Mouse (Mus musculus): ENCODE measurements around the gene Itga6. TPM values are rescaled to one million over a fixed set of nuclear protein-coding genes. Genes with fewer than 3 reads are reported as not detected.
A peak's percentile ranks its signal among the peaks of the same experiment; 100 is the strongest.

Itga6 gene
- polyA plus RNA-seq, 1 experiment from 2014 or later = 6.7 TPM

GRCm38 (mm10) chr2:71767019-71767610 is 21.7 kb downstream of the Itga6 start:
- H3K4me3 ChIP-seq (replicated peaks) = no peak overlapping the region
- DNase-seq (no peak), ATAC-seq (ENCODE audit: low read depth) (no peak)
- H3K4me1 ChIP-seq (replicated peaks) = peaks cover 5% of the 10 kb centered on the region; the same call in 1 of the 2 replicates
- no peak overlapping the region for H3K9ac ChIP-seq
- WGBS (ENCODE audit: insufficient replicate concordance) = 77% methylated on average over 6 of the region's 6 CpGs
- no peaks in the 10 kb centered on the region for H3K36me3 ChIP-seq
- no peak overlapping the region for H3K27ac ChIP-seq
- H3K27me3 ChIP-seq = no peaks in the 10 kb centered on the region
- no peaks in the 10 kb centered on the region for H3K9me3 ChIP-seq (replicated peaks)
- H3K4me2 ChIP-seq = no peak overlapping the region

- Histone ChIP-seq H3K4me2 (no peak overlapping the region), H3K9me3 (replicated peaks) (no peaks in the 10 kb centered on the region), H3K27ac (no peak overlapping the region), H3K36me3 (no peaks in the 10 kb centered on the region), H3K4me3 (replicated peaks) (no peak overlapping the region), H3K9ac (no peak overlapping the region), H3K27me3 (no peaks in the 10 kb centered on the region), H3K4me1 (replicated peaks) (peaks cover 4% of the 10 kb centered on the region; the same call in 1 of the 2 replicates)
- ATAC-seq (ENCODE audit: low read depth) (no peak), DNase-seq (no peak)
- 60% methylated on average over 4 of the region's 4 CpGs for WGBS (ENCODE audit: insufficient replicate concordance)
Observed at GRCm38 (mm10) chr2:71771762-71772161, 26.3 kb downstream of the Itga6 start.

GRCm38 (mm10) chr2:71773714-71774113 is 28.3 kb downstream of the Itga6 start:
- Histone ChIP-seq H3K27ac (no peak overlapping the region), H3K27me3 (no peaks in the 10 kb centered on the region), H3K9ac (no peak overlapping the region), H3K4me1 (replicated peaks) (peaks cover 4% of the 10 kb centered on the region; the same call in 1 of the 2 replicates), H3K4me2 (no peak overlapping the region), H3K9me3 (replicated peaks) (no peaks in the 10 kb centered on the region), H3K4me3 (replicated peaks) (no peak overlapping the region), H3K36me3 (no peaks in the 10 kb centered on the region)
- DNase-seq = no peak
- no peak for ATAC-seq (ENCODE audit: low read depth)
- WGBS (ENCODE audit: insufficient replicate concordance) = 57% methylated on average over 5 of the region's 5 CpGs

- H3K36me3 ChIP-seq = no peaks in the 10 kb centered on the region
- H3K27ac ChIP-seq = no peak overlapping the region
- DNase-seq = no peak
- H3K4me1 ChIP-seq (replicated peaks) = peaks cover 4% of the 10 kb centered on the region; the same call in 1 of the 2 replicates
- no peak overlapping the region for H3K9ac ChIP-seq
- H3K4me2 ChIP-seq = no peak overlapping the region
- no peaks in the 10 kb centered on the region for H3K27me3 ChIP-seq
- ATAC-seq (ENCODE audit: low read depth) = no peak
- WGBS (ENCODE audit: insufficient replicate concordance) = 62% methylated on average over 10 of the region's 10 CpGs
- no peak overlapping the region for H3K4me3 ChIP-seq (replicated peaks)
- H3K9me3 ChIP-seq (replicated peaks) = no peaks in the 10 kb centered on the region
Observed at GRCm38 (mm10) chr2:71774246-71774951, 29.0 kb downstream of the Itga6 start.

GRCm38 (mm10) chr2:71775201-71775611 is 29.8 kb downstream of the Itga6 start:
- Histone ChIP-seq H3K36me3 (no peaks in the 10 kb centered on the region), H3K4me3 (replicated peaks) (no peak overlapping the region), H3K4me2 (no peak overlapping the region), H3K9ac (no peak overlapping the region), H3K9me3 (replicated peaks) (no peaks in the 10 kb centered on the region), H3K27me3 (no peaks in the 10 kb centered on the region), H3K4me1 (replicated peaks) (peaks cover 4% of the 10 kb centered on the region; the same call in 1 of the 2 replicates), H3K27ac (no peak overlapping the region)
- 65% methylated on average over 9 of the region's 9 CpGs for WGBS (ENCODE audit: insufficient replicate concordance)
- ATAC-seq (ENCODE audit: low read depth) (no peak), DNase-seq (no peak)

- Histone ChIP-seq H3K9me3 (replicated peaks) (no peaks in the 10 kb centered on the region), H3K4me3 (replicated peaks) (no peak overlapping the region), H3K27ac (no peak overlapping the region), H3K9ac (no peak overlapping the region), H3K36me3 (no peaks in the 10 kb centered on the region), H3K4me1 (replicated peaks) (no peaks in the 10 kb centered on the region), H3K4me2 (no peak overlapping the region), H3K27me3 (peaks cover 4% of the 10 kb centered on the region; the same call in 1 of the 2 replicates)
- 17% methylated on average over 5 of the region's 5 CpGs for WGBS (ENCODE audit: insufficient replicate concordance)
- DNase-seq (no peak), ATAC-seq (ENCODE audit: low read depth) (no peak)
Observed at GRCm38 (mm10) chr2:71779266-71779888, 34.0 kb downstream of the Itga6 start.

- no peak overlapping the region for H3K4me2 ChIP-seq
- H3K9me3 ChIP-seq (replicated peaks) = no peaks in the 10 kb centered on the region
- no peaks in the 10 kb centered on the region for H3K36me3 ChIP-seq
- H3K27me3 ChIP-seq = peaks cover 6% of the 10 kb centered on the region; the same call in 1 of the 2 replicates
- 61% methylated on average over 6 of the region's 6 CpGs for WGBS (ENCODE audit: insufficient replicate concordance)
- DNase-seq (no peak), ATAC-seq (ENCODE audit: low read depth) (no peak)
- no peak overlapping the region for H3K27ac ChIP-seq
- H3K4me3 ChIP-seq (replicated peaks) = no peak overlapping the region
- no peaks in the 10 kb centered on the region for H3K4me1 ChIP-seq (replicated peaks)
- no peak overlapping the region for H3K9ac ChIP-seq
Observed at GRCm38 (mm10) chr2:71780016-71780415, 34.6 kb downstream of the Itga6 start.

GRCm38 (mm10) chr2:71785260-71785659 is 39.8 kb downstream of the Itga6 start:
- H3K4me1 ChIP-seq (replicated peaks) = peaks cover 19% of the 10 kb centered on the region
- no peak for ATAC-seq (ENCODE audit: low read depth)
- H3K4me2 ChIP-seq = no peak overlapping the region
- WGBS (ENCODE audit: insufficient replicate concordance) = 63% methylated on average over 3 of the region's 3 CpGs
- H3K27ac ChIP-seq = no peak overlapping the region
- no peak for DNase-seq
- no peak overlapping the region for H3K9ac ChIP-seq
- peaks cover 43% of the 10 kb centered on the region for H3K27me3 ChIP-seq
- H3K9me3 ChIP-seq (replicated peaks) = no peaks in the 10 kb centered on the region
- no peaks in the 10 kb centered on the region for H3K36me3 ChIP-seq
- H3K4me3 ChIP-seq (replicated peaks) = no peak overlapping the region

GRCm38 (mm10) chr2:71786060-71786459 is 40.6 kb downstream of the Itga6 start:
- peak overlapping the region; percentile 96 for H3K4me2 ChIP-seq

GRCm38 (mm10) chr2:71786591-71787155 is 41.3 kb downstream of the Itga6 start:
- no peak overlapping the region; the same call in 1 of the 2 replicates for H3K27ac ChIP-seq
- peaks cover 43% of the 10 kb centered on the region for H3K27me3 ChIP-seq
- peak overlapping the region; percentile 96 for H3K4me2 ChIP-seq
- DNase-seq (no peak), ATAC-seq (ENCODE audit: low read depth) (peak; percentile 86)
- under 1% methylated on average over 61 of the region's 61 CpGs for WGBS (ENCODE audit: insufficient replicate concordance)
- peak overlapping the region; percentile 75 for H3K4me3 ChIP-seq (replicated peaks)
- H3K9me3 ChIP-seq (replicated peaks) = no peaks in the 10 kb centered on the region
- peak overlapping the region; percentile 73 for H3K9ac ChIP-seq
- no peaks in the 10 kb centered on the region for H3K36me3 ChIP-seq
- peaks cover 19% of the 10 kb centered on the region for H3K4me1 ChIP-seq (replicated peaks)

More at GRCm38 (mm10) chr2:71786060-71786459, 40.6 kb downstream of the Itga6 start:
- Histone ChIP-seq H3K27me3 (peaks cover 43% of the 10 kb centered on the region), H3K27ac (no peak overlapping the region), H3K4me1 (replicated peaks) (peaks cover 19% of the 10 kb centered on the region), H3K9me3 (replicated peaks) (no peaks in the 10 kb centered on the region), H3K4me3 (replicated peaks) (0 out of 2 replicates have a peak overlapping the region, but pooled peaks have one; percentile 75), H3K9ac (no peak overlapping the region), H3K36me3 (no peaks in the 10 kb centered on the region)
- ATAC-seq (ENCODE audit: low read depth) (no peak), DNase-seq (no peak)
- WGBS (ENCODE audit: insufficient replicate concordance) = 9% methylated on average over 5 of the region's 5 CpGs

GRCm38 (mm10) chr2:71787156-71787590 is 41.8 kb downstream of the Itga6 start:
- H3K4me2 ChIP-seq = peak overlapping the region; percentile 96
- H3K27me3 ChIP-seq = peaks cover 43% of the 10 kb centered on the region
- peaks cover 19% of the 10 kb centered on the region for H3K4me1 ChIP-seq (replicated peaks)
- WGBS (ENCODE audit: insufficient replicate concordance) = 0% methylated on average over 39 of the region's 40 CpGs
- no peak overlapping the region; the same call in 1 of the 2 replicates for H3K27ac ChIP-seq
- ATAC-seq (ENCODE audit: low read depth) (peak; percentile 69), DNase-seq (peak; percentile 38)
- peak overlapping the region; percentile 75 for H3K4me3 ChIP-seq (replicated peaks)
- no peaks in the 10 kb centered on the region for H3K36me3 ChIP-seq
- H3K9me3 ChIP-seq (replicated peaks) = no peaks in the 10 kb centered on the region
- H3K9ac ChIP-seq = peak overlapping the region; percentile 73

All from liver, embryonic 13.5 days (tissue).